Mouse (Mus musculus): ENCODE results near the gene Zfp385a. TPM values are rescaled to one million over a fixed set of nuclear protein-coding genes. Genes with fewer than 3 reads are reported as not detected.

The Zfp385a gene
- polyA plus RNA-seq, 1 experiment: 35.6 TPM

DNA sequence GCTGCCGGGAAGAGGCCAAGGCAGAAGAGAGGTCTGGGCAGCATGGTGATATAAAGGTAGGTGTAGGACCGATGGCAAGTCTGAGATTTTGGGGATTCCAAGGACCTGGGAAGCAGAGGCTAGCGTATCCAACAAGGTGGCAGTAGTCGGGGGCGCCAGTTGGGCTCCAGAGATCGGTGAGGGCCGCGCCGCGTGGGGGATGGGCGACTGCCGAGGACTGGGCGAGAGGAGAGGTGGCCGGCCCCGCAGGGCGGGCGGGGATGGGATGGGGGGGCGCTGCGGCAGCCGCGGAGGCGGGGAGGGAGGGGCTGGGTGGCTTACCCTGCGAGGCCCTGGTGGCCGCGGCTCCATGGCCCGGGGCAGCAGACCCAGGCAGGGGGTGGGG is 16.8 kb downstream of the Zfp385a start:
- Histone ChIP-seq H3K4me3 (peak overlapping the region; percentile 41), H3K36me3 (ENCODE audit: control insufficient read depth, insufficient read depth) (no peaks in the 10 kb centered on the region), H3K27me3 (ENCODE audit: control insufficient read depth, insufficient read depth, insufficient read length) (no peaks in the 10 kb centered on the region), H3ac (ENCODE audit: control insufficient read depth, insufficient read length) (peak overlapping the region; percentile 37), H3K79me2 (ENCODE audit: control insufficient read depth, insufficient read depth) (no peaks in the 10 kb centered on the region), H3K4me2 (ENCODE audit: low read depth) (peak overlapping the region; percentile 100)
- no peak for TF ChIP-seq TCF12 (IDR thresholded peaks at IDR 0.05; ENCODE audit: insufficient read depth, poor library complexity, severe bottlenecking)
- no peak for TF ChIP-seq MYOG (IDR thresholded peaks at IDR 0.05; ENCODE audit: control insufficient read depth in 1 of 3, insufficient read depth in 1 of 3, insufficient read length in 2 of 3, low read depth in 2 of 3)
- no peak for TF ChIP-seq POLR2A (IDR thresholded peaks at IDR 0.05; ENCODE audit: insufficient read length, low read depth)
- no peak for TF ChIP-seq POLR2AphosphoS2 (IDR thresholded peaks at IDR 0.05; ENCODE audit: insufficient read length, low read depth)
- no peak for TF ChIP-seq USF1 (IDR thresholded peaks at IDR 0.05; ENCODE audit: low read depth)
- no peak for TF ChIP-seq SRF (IDR thresholded peaks at IDR 0.05; ENCODE audit: control insufficient read depth, insufficient read length, low read depth)
- TF ChIP-seq REST (IDR thresholded peaks at IDR 0.05; ENCODE audit: insufficient read depth, insufficient read length): no peak
- no peak for TF ChIP-seq MYOD1 (IDR thresholded peaks at IDR 0.05; ENCODE audit: control insufficient read depth in 1 of 3, insufficient read length in 2 of 3, low read depth in 2 of 3)
- TF ChIP-seq E2F4 (IDR thresholded peaks at IDR 0.05; ENCODE audit: insufficient read depth): no peak
- no peak for TF ChIP-seq TCF3 (IDR thresholded peaks at IDR 0.05; ENCODE audit: insufficient read length, low read depth)

DNA sequence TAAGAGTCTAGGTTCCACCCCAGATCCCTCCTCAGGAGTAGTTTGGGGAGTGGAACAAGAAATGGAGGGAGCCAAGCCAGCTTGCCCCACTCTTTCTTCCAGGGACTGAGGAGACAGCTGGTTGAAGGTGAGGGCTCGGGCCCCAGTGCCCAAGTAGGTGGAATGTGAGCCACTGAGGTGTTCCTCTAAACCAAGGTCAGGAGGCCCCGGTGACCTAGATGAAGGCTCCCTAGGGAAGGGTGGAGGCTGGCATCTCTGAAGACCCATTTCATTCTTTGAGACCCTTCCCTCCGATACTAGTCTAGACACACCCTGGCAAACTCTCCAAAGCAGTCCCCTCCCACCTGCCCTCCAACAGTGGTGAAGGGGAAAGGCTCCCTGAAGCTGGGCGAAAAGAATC is 17.5 kb downstream of the Zfp385a start:
- H3K79me2 ChIP-seq (ENCODE audit: control insufficient read depth, insufficient read depth): no peaks in the 10 kb centered on the region
- H3K36me3 ChIP-seq (ENCODE audit: control insufficient read depth, insufficient read depth): no peaks in the 10 kb centered on the region
- TF ChIP-seq MYOD1 (IDR thresholded peaks at IDR 0.05; ENCODE audit: control insufficient read depth in 1 of 3, insufficient read length in 2 of 3, low read depth in 2 of 3): no peak
- TF ChIP-seq POLR2AphosphoS2 (IDR thresholded peaks at IDR 0.05; ENCODE audit: insufficient read length, low read depth): no peak
- no peak for TF ChIP-seq REST (IDR thresholded peaks at IDR 0.05; ENCODE audit: insufficient read depth, insufficient read length)
- TF ChIP-seq CEBPB (IDR thresholded peaks at IDR 0.05; ENCODE audit: insufficient read depth, poor library complexity, severe bottlenecking): no peak
- TF ChIP-seq USF1 (IDR thresholded peaks at IDR 0.05; ENCODE audit: low read depth): no peak
- TF ChIP-seq MAX (IDR thresholded peaks at IDR 0.05; ENCODE audit: low read depth): no peak
- no peak for TF ChIP-seq SRF (IDR thresholded peaks at IDR 0.05; ENCODE audit: control insufficient read depth, insufficient read length, low read depth)
- no peak for TF ChIP-seq POLR2A (IDR thresholded peaks at IDR 0.05; ENCODE audit: insufficient read length, low read depth)
- no peak for TF ChIP-seq TCF3 (IDR thresholded peaks at IDR 0.05; ENCODE audit: insufficient read length, low read depth)
- H3ac ChIP-seq (ENCODE audit: control insufficient read depth, insufficient read length): peak overlapping the region; percentile 37
- no peaks in the 10 kb centered on the region for H3K27me3 ChIP-seq (ENCODE audit: control insufficient read depth, insufficient read depth, insufficient read length)
- peak overlapping the region; percentile 96 for H3K4me2 ChIP-seq (ENCODE audit: low read depth)
- peak overlapping the region; percentile 41 for H3K4me3 ChIP-seq

DNA sequence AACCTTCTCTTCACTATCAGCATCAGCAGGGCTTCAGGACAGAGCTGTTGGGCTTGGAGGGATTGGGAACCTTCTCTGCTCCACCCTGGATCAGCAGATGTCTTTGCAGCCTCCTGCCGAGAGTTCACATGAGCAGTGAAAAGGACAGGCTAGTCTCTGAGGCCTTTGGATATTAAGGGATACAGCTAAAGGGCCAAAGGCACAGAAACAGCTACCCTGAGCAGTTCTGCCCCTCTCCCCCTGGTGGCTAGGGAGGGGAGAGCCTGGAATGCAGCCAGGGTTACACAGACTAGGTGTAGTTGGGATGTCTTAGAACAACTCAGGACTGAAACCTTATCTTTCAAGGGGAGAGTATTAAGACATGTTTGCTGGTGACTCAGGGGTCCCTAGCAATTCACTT is 18.8 kb downstream of the Zfp385a start:
- Histone ChIP-seq H3K79me2 (ENCODE audit: control insufficient read depth, insufficient read depth) (no peaks in the 10 kb centered on the region), H3K4me3 (no peak overlapping the region), H3K36me3 (ENCODE audit: control insufficient read depth, insufficient read depth) (peaks cover 5% of the 10 kb centered on the region), H3ac (ENCODE audit: control insufficient read depth, insufficient read length) (no peak overlapping the region), H3K4me2 (ENCODE audit: low read depth) (no peak overlapping the region), H3K27me3 (ENCODE audit: control insufficient read depth, insufficient read depth, insufficient read length) (no peaks in the 10 kb centered on the region)
- TF ChIP-seq MYOD1 (IDR thresholded peaks at IDR 0.05; ENCODE audit: control insufficient read depth in 1 of 3, insufficient read length in 2 of 3, low read depth in 2 of 3) (no peak), POLR2AphosphoS2 (IDR thresholded peaks at IDR 0.05; ENCODE audit: insufficient read length, low read depth) (no peak), TCF12 (IDR thresholded peaks at IDR 0.05; ENCODE audit: insufficient read depth, poor library complexity, severe bottlenecking) (no peak), CEBPB (IDR thresholded peaks at IDR 0.05; ENCODE audit: insufficient read depth, poor library complexity, severe bottlenecking) (no peak), TCF3 (IDR thresholded peaks at IDR 0.05; ENCODE audit: insufficient read length, low read depth) (no peak), SRF (IDR thresholded peaks at IDR 0.05; ENCODE audit: control insufficient read depth, insufficient read length, low read depth) (no peak), POLR2A (IDR thresholded peaks at IDR 0.05; ENCODE audit: insufficient read length, low read depth) (no peak), E2F4 (IDR thresholded peaks at IDR 0.05; ENCODE audit: insufficient read depth) (no peak), REST (IDR thresholded peaks at IDR 0.05; ENCODE audit: insufficient read depth, insufficient read length) (no peak), MYOG (IDR thresholded peaks at IDR 0.05; ENCODE audit: control insufficient read depth in 1 of 3, insufficient read depth in 1 of 3, insufficient read length in 2 of 3, low read depth in 2 of 3) (no peak), USF1 (IDR thresholded peaks at IDR 0.05; ENCODE audit: low read depth) (no peak)

DNA sequence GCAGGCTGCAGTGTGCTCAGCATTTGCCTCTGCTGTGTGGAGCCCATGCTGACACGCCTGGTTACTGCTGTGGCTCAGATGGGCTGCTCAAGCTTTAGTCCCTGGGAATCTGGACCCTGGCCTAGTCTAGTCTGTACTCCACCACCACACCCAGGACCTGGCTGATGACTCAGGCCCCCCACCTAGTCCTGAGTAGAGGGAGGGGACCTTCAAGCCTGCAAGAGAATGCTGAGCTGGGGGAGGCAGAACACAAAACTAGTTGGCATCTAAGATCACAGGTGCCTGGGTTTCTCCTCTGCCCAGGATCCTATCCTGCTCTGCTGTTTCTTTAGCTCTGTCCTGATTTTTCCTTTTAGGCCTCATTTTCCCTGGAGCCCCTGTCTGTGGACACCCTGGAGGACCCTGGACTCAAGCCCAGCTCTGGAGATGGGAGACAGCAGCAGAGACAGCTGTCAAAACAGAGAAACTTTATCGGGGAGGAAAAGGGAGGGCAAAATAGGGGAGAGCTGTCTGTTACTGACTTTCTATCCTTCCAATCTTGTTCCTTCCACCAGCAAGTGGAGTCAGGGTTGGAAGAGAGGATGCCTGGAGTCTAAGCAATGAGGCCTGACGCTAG is 21.6 kb downstream of the Zfp385a start:
- peak; percentile 53 for TF ChIP-seq TCF12 (IDR thresholded peaks at IDR 0.05; ENCODE audit: insufficient read depth, poor library complexity, severe bottlenecking)
- TF ChIP-seq MYOD1 (IDR thresholded peaks at IDR 0.05; ENCODE audit: control insufficient read depth in 1 of 3, insufficient read length in 2 of 3, low read depth in 2 of 3): peak; percentile 61 to 78 (median 76)
- TF ChIP-seq TCF3 (IDR thresholded peaks at IDR 0.05; ENCODE audit: insufficient read length, low read depth): no peak
- TF ChIP-seq E2F4 (IDR thresholded peaks at IDR 0.05; ENCODE audit: insufficient read depth): no peak
- TF ChIP-seq MYOG (IDR thresholded peaks at IDR 0.05; ENCODE audit: control insufficient read depth in 1 of 3, insufficient read depth in 1 of 3, insufficient read length in 2 of 3, low read depth in 2 of 3): peak in 2 of 3 experiments; percentile 42 to 54
- no peaks in the 10 kb centered on the region for H3K79me2 ChIP-seq (ENCODE audit: control insufficient read depth, insufficient read depth)
- peaks cover 5% of the 10 kb centered on the region for H3K36me3 ChIP-seq (ENCODE audit: control insufficient read depth, insufficient read depth)
- no peak overlapping the region for H3K4me3 ChIP-seq
- no peaks in the 10 kb centered on the region for H3K27me3 ChIP-seq (ENCODE audit: control insufficient read depth, insufficient read depth, insufficient read length)
- no peak overlapping the region for H3ac ChIP-seq (ENCODE audit: control insufficient read depth, insufficient read length)
- H3K4me2 ChIP-seq (ENCODE audit: low read depth): peak overlapping the region; percentile 43

DNA sequence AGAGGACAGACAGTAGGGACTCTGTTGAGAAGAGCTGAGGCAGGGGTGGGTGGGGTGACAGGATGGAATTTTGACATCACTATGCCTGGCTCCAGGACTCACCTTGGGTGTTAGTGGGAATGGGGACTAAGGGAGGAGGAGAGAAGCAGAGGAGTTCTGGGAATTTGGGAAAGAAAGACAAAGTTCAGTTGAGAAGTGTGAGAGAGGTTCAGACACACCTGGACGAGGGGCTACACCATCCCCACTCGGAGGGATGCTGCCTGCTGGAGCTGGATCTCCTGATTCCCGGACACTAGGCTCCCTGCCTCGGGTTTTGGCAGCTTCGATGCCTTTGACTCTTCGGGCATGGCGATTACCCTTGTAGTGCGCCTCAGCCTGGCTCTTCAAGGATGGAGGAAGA is 22.2 kb downstream of the Zfp385a start:
- Histone ChIP-seq H3K4me3 (no peak overlapping the region), H3K36me3 (ENCODE audit: control insufficient read depth, insufficient read depth) (peaks cover 5% of the 10 kb centered on the region), H3K4me2 (ENCODE audit: low read depth) (peak overlapping the region; percentile 43), H3ac (ENCODE audit: control insufficient read depth, insufficient read length) (no peak overlapping the region), H3K27me3 (ENCODE audit: control insufficient read depth, insufficient read depth, insufficient read length) (no peaks in the 10 kb centered on the region), H3K79me2 (ENCODE audit: control insufficient read depth, insufficient read depth) (no peaks in the 10 kb centered on the region)
- TF ChIP-seq TCF12 (IDR thresholded peaks at IDR 0.05; ENCODE audit: insufficient read depth, poor library complexity, severe bottlenecking) (no peak), POLR2A (IDR thresholded peaks at IDR 0.05; ENCODE audit: insufficient read length, low read depth) (no peak), CEBPB (IDR thresholded peaks at IDR 0.05; ENCODE audit: insufficient read depth, poor library complexity, severe bottlenecking) (no peak), MYOD1 (IDR thresholded peaks at IDR 0.05; ENCODE audit: control insufficient read depth in 1 of 3, insufficient read length in 2 of 3, low read depth in 2 of 3) (no peak), POLR2AphosphoS2 (IDR thresholded peaks at IDR 0.05; ENCODE audit: insufficient read length, low read depth) (no peak), MYOG (IDR thresholded peaks at IDR 0.05; ENCODE audit: control insufficient read depth in 1 of 3, insufficient read depth in 1 of 3, insufficient read length in 2 of 3, low read depth in 2 of 3) (no peak), USF1 (IDR thresholded peaks at IDR 0.05; ENCODE audit: low read depth) (no peak), MAX (IDR thresholded peaks at IDR 0.05; ENCODE audit: low read depth) (no peak), E2F4 (IDR thresholded peaks at IDR 0.05; ENCODE audit: insufficient read depth) (no peak), SRF (IDR thresholded peaks at IDR 0.05; ENCODE audit: control insufficient read depth, insufficient read length, low read depth) (no peak), REST (IDR thresholded peaks at IDR 0.05; ENCODE audit: insufficient read depth, insufficient read length) (no peak), TCF3 (IDR thresholded peaks at IDR 0.05; ENCODE audit: insufficient read length, low read depth) (no peak)

Data from myocyte (in vitro differentiated cells).